Mouse (Mus musculus) intestine, embryonic 16.5 days (tissue): ENCODE results near the gene Ccdc151. TPM values are rescaled to one million over a fixed set of nuclear protein-coding genes. Genes with fewer than 3 reads are reported as not detected.

Experiments
- ATAC-seq: fragments of 200-750 bp; cut with Nextera tagmentation; 2 replicates; pipeline ENCODE4 v1.8.0; 2017; ENCODE audit warnings: moderate TSS enrichment, moderate library complexity
- H3K27ac ChIP-seq: fragments of 300-500 bp; sonication (generic); 2 replicates; pipeline ENCODE4 v1.5.1; 2014; ENCODE audit warnings: mild to moderate bottlenecking, low read length
- H3K27me3 ChIP-seq: fragments of 300-500 bp; sonication (generic); replicated peaks from 2 replicates; pipeline ENCODE4 v1.6.1; 2014; ENCODE audit warnings: low read length, control low read depth, mixed read lengths; ENCODE audit not compliant: control insufficient read depth, insufficient read depth
- H3K36me3 ChIP-seq: fragments of 300-500 bp; sonication (generic); 2 replicates; pipeline ENCODE4 v1.6.1; 2014; ENCODE audit warnings: low read length, control low read depth; ENCODE audit not compliant: control insufficient read depth, insufficient read depth
- H3K4me1 ChIP-seq: fragments of 300-500 bp; sonication (generic); 2 replicates; pipeline ENCODE4 v1.6.1; 2014; ENCODE audit warnings: low read length, control low read depth, mixed read lengths; ENCODE audit not compliant: control insufficient read depth, insufficient read depth
- H3K4me2 ChIP-seq: fragments of 300-500 bp; sonication (generic); 2 replicates; pipeline ENCODE4 v1.6.1; 2014; ENCODE audit warnings: low read depth, low read length, control low read depth
- H3K4me3 ChIP-seq: fragments of 300-500 bp; sonication (generic); 2 replicates; pipeline ENCODE4 v1.5.1; 2014; ENCODE audit warnings: mild to moderate bottlenecking, low read length
- H3K9ac ChIP-seq: fragments of 300-500 bp; sonication (generic); 2 replicates; pipeline ENCODE4 v1.6.1; 2014; ENCODE audit warnings: low read depth, low read length
- H3K9me3 ChIP-seq: fragments of 300-500 bp; sonication (generic); 2 replicates; pipeline ENCODE4 v1.6.1; 2016; ENCODE audit warnings: low read length, control low read depth; ENCODE audit not compliant: control insufficient read depth
- WGBS: fragments of 180-500 bp; shearing (Covaris S2); extraction: QIAGEN DNeasy Blood & Tissue Kit; methylation state at CpG from one replicate; pipeline ENCODE4 v1.1.7; 2014; 5-methylcytosine and 5-hydroxymethylcytosine counted together
- polyA plus RNA-seq: library from polyadenylated mRNA; unstranded; fragments of >200 nt; fragmentation: Nextera tagmentation; extraction: Ambion mirVana; gene quantifications from 2 replicates; pipeline ENCODE4 v1.2.1, GENCODE M21; 2015

Gene Ccdc151
- polyA plus RNA-seq, 1 experiment from 2014 or later: 0.28 TPM

DNA sequence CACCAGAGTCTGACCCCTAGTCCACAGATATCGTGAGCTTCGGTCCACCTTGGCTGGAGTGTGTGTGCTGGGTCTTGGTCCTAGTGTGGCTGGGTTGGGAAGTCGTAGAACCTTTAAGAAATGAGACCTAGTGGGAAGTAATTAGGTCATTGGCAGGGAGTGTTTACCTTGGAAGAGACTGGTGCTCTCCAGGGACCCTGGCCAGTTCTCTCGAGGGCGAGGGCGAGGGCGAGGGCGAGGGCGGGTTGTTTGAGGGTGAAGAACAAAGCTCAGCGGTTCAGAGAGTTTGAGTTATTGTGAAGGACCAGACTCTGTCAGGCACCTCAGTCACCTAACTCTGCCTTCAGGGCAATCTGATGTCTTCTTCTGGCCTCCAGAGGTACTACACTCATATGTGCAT lies 35.4 kb upstream of the Ccdc151 start:
- H3K27ac ChIP-seq: no peak overlapping the region
- no peak for ATAC-seq
- H3K27me3 ChIP-seq: no peaks in the 10 kb centered on the region
- H3K9me3 ChIP-seq: no peaks in the 10 kb centered on the region
- no peak overlapping the region for H3K4me3 ChIP-seq
- H3K4me1 ChIP-seq: no peaks in the 10 kb centered on the region
- H3K9ac ChIP-seq: no peak overlapping the region
- no peak overlapping the region for H3K4me2 ChIP-seq
- no peaks in the 10 kb centered on the region for H3K36me3 ChIP-seq
- 62% methylated on average over 10 of the region's 10 CpGs for WGBS

DNA sequence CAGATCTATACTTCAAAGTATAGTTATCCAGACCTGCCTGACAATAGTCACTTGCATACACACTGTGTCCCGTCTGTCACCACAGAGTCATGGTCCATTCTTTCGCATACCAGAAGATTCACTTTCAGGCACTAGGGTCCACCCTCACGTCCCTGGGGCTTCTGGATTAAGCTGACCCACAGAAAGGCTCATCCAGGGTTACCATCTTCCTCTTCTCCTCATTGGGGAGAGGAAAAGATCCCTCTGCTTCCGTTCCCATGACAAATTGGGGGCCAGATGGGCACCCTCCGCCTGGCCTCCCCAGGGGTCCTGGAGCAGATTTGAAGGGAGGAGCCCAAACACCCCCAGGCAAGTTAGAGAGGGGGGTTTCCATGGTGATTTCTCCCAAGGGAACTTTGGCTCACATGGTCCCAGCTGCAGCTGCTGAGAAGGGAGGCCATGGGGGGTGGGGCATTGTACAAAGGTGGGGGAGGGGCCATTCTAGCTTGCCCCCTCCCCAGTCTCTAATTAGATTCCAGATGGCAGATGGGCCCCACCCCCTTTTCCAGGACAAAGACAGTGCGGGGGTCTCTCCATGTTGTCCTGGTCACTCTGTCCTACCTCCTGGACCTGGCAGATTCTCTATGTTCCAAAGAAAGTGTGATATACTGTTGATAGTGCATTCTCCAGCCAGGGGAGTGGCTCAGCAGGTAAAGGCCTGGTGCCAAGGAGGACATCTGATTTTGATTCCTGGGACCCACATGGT lies 33.0 kb upstream of the Ccdc151 start:
- no peak overlapping the region for H3K4me2 ChIP-seq
- WGBS: 54% methylated on average over 6 of the region's 6 CpGs
- ATAC-seq: no peak

DNA sequence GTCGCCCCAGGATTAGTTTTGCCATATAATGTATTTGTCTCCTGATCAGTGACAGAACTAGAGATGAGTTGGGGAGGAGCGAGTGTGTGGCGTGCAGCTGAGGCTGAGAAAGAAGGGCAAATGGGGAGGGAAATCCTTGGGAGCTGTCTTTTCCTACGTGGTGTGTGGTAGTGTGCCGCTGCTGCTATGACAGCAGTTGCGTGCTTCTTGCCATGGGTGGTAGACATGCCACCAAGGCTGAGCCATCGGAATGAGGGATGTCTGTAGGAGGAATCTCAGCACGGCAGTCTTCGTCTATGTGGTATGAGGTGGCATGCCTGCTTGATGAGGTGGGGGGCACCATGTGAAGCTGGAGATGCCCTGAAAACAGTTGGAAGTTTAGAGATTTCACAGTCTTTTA lies 28.0 kb upstream of the Ccdc151 start:
- Histone ChIP-seq H3K9me3 (no peaks in the 10 kb centered on the region), H3K4me1 (no peaks in the 10 kb centered on the region), H3K4me3 (no peak overlapping the region), H3K36me3 (no peaks in the 10 kb centered on the region), H3K4me2 (no peak overlapping the region), H3K27ac (no peak overlapping the region), H3K27me3 (no peaks in the 10 kb centered on the region), H3K9ac (no peak overlapping the region)
- no peak for ATAC-seq
- 89% methylated on average over 9 of the region's 9 CpGs for WGBS

More for the DNA sequence above, 33.0 kb upstream of the Ccdc151 start:
- no peak overlapping the region for H3K9ac ChIP-seq
- H3K36me3 ChIP-seq: no peaks in the 10 kb centered on the region
- H3K4me1 ChIP-seq: no peaks in the 10 kb centered on the region
- no peak overlapping the region for H3K4me3 ChIP-seq
- H3K9me3 ChIP-seq: no peaks in the 10 kb centered on the region
- no peak overlapping the region for H3K27ac ChIP-seq
- no peaks in the 10 kb centered on the region for H3K27me3 ChIP-seq

DNA sequence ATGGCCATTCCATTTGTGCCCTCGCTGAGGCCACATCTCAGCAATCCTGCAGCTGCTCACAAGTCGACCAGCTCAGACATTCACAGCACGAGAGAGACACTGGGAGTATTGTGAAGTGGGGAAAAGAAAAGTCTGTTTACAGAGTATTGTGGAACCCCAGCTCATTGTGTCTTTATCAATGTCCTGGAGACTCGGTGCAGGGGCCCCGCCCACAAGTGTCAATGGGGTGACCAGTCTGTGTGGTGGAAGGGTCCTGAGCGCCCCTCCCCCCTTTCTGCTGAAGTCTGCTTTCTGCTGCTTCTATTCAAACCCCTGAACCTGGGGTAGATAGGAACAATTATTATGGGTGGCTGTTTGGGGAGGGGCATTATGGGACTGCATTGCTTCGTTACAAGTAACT lies 26.0 kb upstream of the Ccdc151 start:
- ATAC-seq: no peak
- Histone ChIP-seq H3K9ac (no peak overlapping the region), H3K9me3 (no peaks in the 10 kb centered on the region), H3K36me3 (no peaks in the 10 kb centered on the region), H3K27ac (no peak overlapping the region), H3K27me3 (no peaks in the 10 kb centered on the region), H3K4me1 (no peaks in the 10 kb centered on the region), H3K4me2 (no peak overlapping the region), H3K4me3 (no peak overlapping the region)
- 47% methylated on average over 7 of the region's 7 CpGs for WGBS

DNA sequence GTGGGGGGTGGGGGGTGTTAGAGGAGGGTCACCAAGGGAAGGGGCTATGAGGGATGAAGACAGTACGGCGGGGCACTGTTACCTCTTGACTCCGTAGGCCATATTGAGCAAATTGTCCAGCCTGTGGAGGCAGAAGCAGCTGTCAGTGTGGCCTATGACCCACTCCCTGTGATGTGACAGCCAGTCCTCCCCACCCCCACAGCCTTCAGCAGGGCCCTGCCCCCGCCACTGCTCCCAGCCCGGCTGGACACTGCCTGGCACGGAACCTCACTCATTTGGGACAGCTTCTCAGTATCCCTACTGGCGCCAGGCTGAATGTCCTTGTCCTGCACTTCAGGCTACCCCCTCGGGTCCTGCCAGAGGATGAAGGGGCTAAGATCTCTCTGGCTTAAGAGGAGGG lies 22.2 kb upstream of the Ccdc151 start:
- H3K4me3 ChIP-seq: no peak overlapping the region
- no peak for ATAC-seq
- H3K9me3 ChIP-seq: no peaks in the 10 kb centered on the region
- 58% methylated on average over 8 of the region's 8 CpGs for WGBS
- H3K27me3 ChIP-seq: no peaks in the 10 kb centered on the region
- H3K27ac ChIP-seq: no peak overlapping the region
- H3K4me1 ChIP-seq: no peaks in the 10 kb centered on the region
- no peak overlapping the region for H3K9ac ChIP-seq
- H3K4me2 ChIP-seq: no peak overlapping the region
- H3K36me3 ChIP-seq: no peaks in the 10 kb centered on the region

DNA sequence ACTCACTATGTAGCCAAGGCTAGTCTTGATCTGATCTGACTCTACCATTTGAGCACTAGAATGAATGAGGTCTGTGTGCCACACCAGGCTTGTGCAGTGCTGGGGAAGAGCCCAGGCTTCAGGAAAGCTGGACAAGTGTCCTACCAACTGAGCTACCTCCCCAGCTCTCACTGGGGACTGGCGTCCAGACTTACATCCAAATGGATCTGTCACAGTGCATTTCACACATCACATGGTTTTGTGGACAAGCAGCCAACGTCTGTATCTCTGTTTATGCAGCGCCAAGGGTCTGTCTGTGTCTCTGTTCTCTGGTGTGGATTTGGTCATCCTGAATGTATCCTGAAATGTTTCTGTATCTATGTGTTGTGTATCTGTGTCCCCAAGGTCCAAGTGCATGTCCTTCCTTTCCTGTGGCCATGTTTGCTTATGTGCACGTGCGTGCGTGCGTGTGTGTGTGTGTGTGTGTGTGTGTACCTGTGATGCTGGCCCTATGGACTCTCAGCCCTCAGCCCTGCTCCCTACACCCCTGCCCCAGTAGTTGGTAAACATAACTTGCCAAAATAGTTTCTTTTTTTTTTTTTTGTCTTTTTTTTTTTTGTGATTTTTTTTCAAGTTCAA lies 14.9 kb upstream of the Ccdc151 start:
- Histone ChIP-seq H3K4me1 (no peaks in the 10 kb centered on the region), H3K9ac (no peak overlapping the region), H3K4me2 (no peak overlapping the region), H3K27ac (no peak overlapping the region), H3K4me3 (no peak overlapping the region), H3K36me3 (peaks cover 17% of the 10 kb centered on the region), H3K9me3 (no peaks in the 10 kb centered on the region), H3K27me3 (no peaks in the 10 kb centered on the region)
- ATAC-seq: no peak
- 74% methylated on average over 7 of the region's 7 CpGs for WGBS

DNA sequence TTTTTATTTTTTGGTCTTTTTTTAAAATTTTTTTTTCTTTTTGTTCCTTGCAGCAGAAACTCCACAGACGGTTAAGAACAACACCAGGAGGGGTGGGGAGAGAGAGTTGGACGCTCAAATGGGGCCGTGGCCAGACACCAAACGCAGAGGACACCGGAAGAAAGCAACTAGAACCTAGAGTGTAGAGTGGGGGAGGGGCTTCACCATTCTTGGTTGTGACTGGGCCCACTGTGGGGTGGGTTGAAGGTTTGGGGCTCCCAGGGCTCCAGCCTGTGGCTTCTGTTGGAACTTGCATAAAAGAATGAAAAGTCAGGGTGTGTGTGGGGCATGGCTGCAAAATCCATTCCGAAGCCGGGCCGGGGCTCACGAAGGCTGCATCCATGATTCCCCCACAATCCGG lies 13.8 kb upstream of the Ccdc151 start:
- Histone ChIP-seq H3K9me3 (no peaks in the 10 kb centered on the region), H3K4me1 (no peaks in the 10 kb centered on the region), H3K36me3 (peaks cover 27% of the 10 kb centered on the region), H3K27me3 (no peaks in the 10 kb centered on the region), H3K4me3 (no peak overlapping the region), H3K4me2 (no peak overlapping the region), H3K27ac (no peak overlapping the region), H3K9ac (no peak overlapping the region)
- 73% methylated on average over 10 of the region's 10 CpGs for WGBS
- no peak for ATAC-seq

DNA sequence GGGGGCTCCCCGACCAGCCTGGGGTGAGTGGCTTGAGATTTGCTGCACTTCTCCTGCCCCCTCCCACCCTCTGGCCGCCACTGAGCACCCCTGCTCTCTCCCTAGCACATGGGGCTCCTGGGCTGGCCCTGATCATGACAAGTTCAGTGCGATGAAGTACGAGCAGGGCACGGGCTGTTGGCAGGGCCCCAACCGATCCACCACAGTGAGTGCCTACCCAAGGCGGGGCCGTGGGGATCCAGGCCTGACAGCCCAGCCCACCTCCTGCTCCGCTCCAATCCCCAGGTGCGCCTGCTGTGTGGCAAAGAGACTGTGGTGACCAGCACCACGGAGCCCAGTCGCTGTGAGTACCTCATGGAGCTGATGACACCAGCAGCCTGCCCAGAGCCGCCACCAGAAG lies 10.3 kb upstream of the Ccdc151 start:
- no peak for ATAC-seq
- WGBS: 90% methylated on average over 13 of the region's 13 CpGs
- Histone ChIP-seq H3K9me3 (no peaks in the 10 kb centered on the region), H3K27me3 (no peaks in the 10 kb centered on the region), H3K4me3 (no peak overlapping the region), H3K27ac (no peak overlapping the region), H3K4me2 (no peak overlapping the region), H3K4me1 (no peaks in the 10 kb centered on the region), H3K9ac (no peak overlapping the region), H3K36me3 (peaks cover 45% of the 10 kb centered on the region)

DNA sequence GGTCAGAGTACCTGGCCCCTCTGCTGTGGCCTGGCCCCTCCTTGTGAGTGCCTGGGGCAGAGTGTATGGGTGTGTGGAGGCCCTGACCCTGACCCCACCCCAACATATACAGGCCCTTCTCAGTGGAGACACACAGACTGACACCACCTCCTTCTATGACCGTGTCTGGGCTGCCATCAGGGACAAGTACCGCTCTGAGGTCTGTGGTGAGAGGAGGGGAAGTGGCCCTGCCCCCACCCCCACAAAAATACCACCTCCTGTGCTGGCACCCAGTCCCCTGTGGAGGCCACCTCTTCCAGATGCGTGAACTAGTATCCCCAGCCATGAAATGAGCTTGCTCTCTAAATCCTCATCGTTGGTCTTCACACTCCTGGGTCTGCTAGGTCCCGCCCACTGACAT lies 8.6 kb upstream of the Ccdc151 start:
- H3K4me3 ChIP-seq: no peak overlapping the region
- H3K27ac ChIP-seq: no peak overlapping the region
- ATAC-seq: no peak
- no peak overlapping the region for H3K9ac ChIP-seq
- WGBS: 82% methylated on average over 5 of the region's 5 CpGs
- H3K4me2 ChIP-seq: no peak overlapping the region
- H3K36me3 ChIP-seq: peaks cover 45% of the 10 kb centered on the region
- no peaks in the 10 kb centered on the region for H3K27me3 ChIP-seq
- H3K4me1 ChIP-seq: no peaks in the 10 kb centered on the region
- no peaks in the 10 kb centered on the region for H3K9me3 ChIP-seq
